Mouse (Mus musculus) MEL (cell line): ENCODE results near the gene Rabgap1l.

Experiments
- CTCF ChIP-seq, 3 experiments: IDR thresholded peaks in 2 of 3; conservative IDR thresholded peaks in 1 of 3; 2 replicates each; pipeline ENCODE4 v1.5.1; 2011 to 2012; ENCODE audit warnings: low read length in 3 of 3, low read depth in 2 of 3, mild to moderate bottlenecking in 2 of 3, improper control_type of control experiment in 1 of 3, inconsistent platforms in 1 of 3, mixed read lengths in 1 of 3, moderate library complexity in 1 of 3; ENCODE audit not compliant: control insufficient read depth in 1 of 3, insufficient read depth in 1 of 3, poor library complexity in 1 of 3, severe bottlenecking in 1 of 3
- GATA1 ChIP-seq: IDR thresholded peaks from 2 replicates; pipeline ENCODE4 v1.6.1; 2011; ENCODE audit warnings: low read depth, low read length, improper control_type of control experiment
- MYB ChIP-seq: IDR thresholded peaks from 2 replicates; pipeline ENCODE4 v1.6.1; 2011; ENCODE audit warnings: mild to moderate bottlenecking, low read depth, low read length, improper control_type of control experiment
- ZC3H11A ChIP-seq: IDR thresholded peaks from 2 replicates; pipeline ENCODE4 v1.6.1; 2012; ENCODE audit warnings: low read depth, mild to moderate bottlenecking, inconsistent platforms, low read length, improper control_type of control experiment

GRCm38 (mm10) chr1:160275248-160275647, 517.8 kb downstream of the Rabgap1l start:
- TF ChIP-seq GATA1, result no peak
- TF ChIP-seq CTCF (IDR thresholded peaks at IDR 0.05 in 2 of 3, conservative IDR thresholded peaks at IDR 0.05 in 1 of 3; ENCODE audit: control insufficient read depth in 1 of 3, insufficient read depth in 1 of 3, low read depth in 2 of 3, low read length in 3 of 3, poor library complexity in 1 of 3, severe bottlenecking in 1 of 3), result no peak
- TF ChIP-seq MYB, result no peak
- no peak for TF ChIP-seq ZC3H11A
